Mouse (Mus musculus) heart, adult 2 months (tissue): ENCODE measurements around the gene Alg1. TPM values are rescaled to one million over a fixed set of nuclear protein-coding genes. Genes with fewer than 3 reads are reported as not detected.
A peak's percentile ranks its signal among the peaks of the same experiment; 100 is the strongest.
"Not testable (repeated sequence)": the region's sequence is repeated elsewhere in the genome, so short reads cannot be mapped to it uniquely, and the experiment has no call there.

Experiments used
- DNase-seq, 2 experiments: peaks; one replicate each; pipeline ENCODE4 v3.0.0; 2021
- H3K27ac ChIP-seq: fragments of 200-600 bp; 2 replicates; pipeline ENCODE4 v1.8.1; 2022
- H3K27me3 ChIP-seq: fragments of 200-500 bp; 2 replicates; pipeline ENCODE4 v1.6.1; 2012; ENCODE audit warnings: mild to moderate bottlenecking, low read length, inconsistent platforms, mixed read lengths; ENCODE audit not compliant: control insufficient read depth, insufficient read depth
- H3K36me3 ChIP-seq: fragments of 200-500 bp; 2 replicates; pipeline ENCODE4 v1.6.1; 2012; ENCODE audit warnings: low read length, inconsistent platforms; ENCODE audit not compliant: control insufficient read depth, insufficient read depth
- H3K4me1 ChIP-seq: fragments of 200-500 bp; 2 replicates; pipeline ENCODE4 v1.6.1; 2011; ENCODE audit warnings: low read length; ENCODE audit not compliant: control insufficient read depth, insufficient read depth
- H3K4me3 ChIP-seq: fragments of 200-600 bp; 2 replicates; pipeline ENCODE4 v1.8.1; 2022
- H3K79me2 ChIP-seq: fragments of 200-500 bp; replicated peaks from 2 replicates; pipeline ENCODE4 v1.6.1; 2012; ENCODE audit warnings: mild to moderate bottlenecking, inconsistent platforms, low read length, moderate library complexity, mixed read lengths; ENCODE audit not compliant: control insufficient read depth, insufficient read depth
- H3K9ac ChIP-seq: fragments of 200-500 bp; 2 replicates; pipeline ENCODE4 v1.6.1; 2012; ENCODE audit warnings: low read depth, mild to moderate bottlenecking, control low read depth, inconsistent platforms, low read length, mixed read lengths
- CTCF ChIP-seq: fragments of 200-600 bp; IDR thresholded peaks from 2 replicates; pipeline ENCODE4 v1.8.1; 2022; ENCODE audit warnings: antibody characterized with exemption, mild to moderate bottlenecking, moderate library complexity
- EP300 ChIP-seq: fragments of 200-500 bp; IDR thresholded peaks from 2 replicates; pipeline ENCODE4 v1.6.1; 2011; ENCODE audit warnings: low read depth, low read length, control low read depth; ENCODE audit not compliant: insufficient read depth
- POLR2A ChIP-seq: fragments of 200-500 bp; IDR thresholded peaks from 2 replicates; pipeline ENCODE4 v1.6.1; 2011; ENCODE audit warnings: mild to moderate bottlenecking, low read depth, low read length, control low read depth; ENCODE audit not compliant: insufficient read depth
- WGBS: fragments of 180-500 bp; shearing (Covaris S2); methylation state at CpG from one replicate; pipeline ENCODE4 v1.1.7; 2018; 5-methylcytosine and 5-hydroxymethylcytosine counted together
- intact Hi-C: fragments of 180-260 bp; cut with DNase I; formaldehyde crosslinking; loops from one replicate; pipeline ENCODE4 v1.15.1; 2025
- polyA plus RNA-seq: library from polyadenylated mRNA; depleted of rRNA; stranded (reverse); fragments of >200 nt; gene quantifications from 2 replicates; pipeline ENCODE4 v1.2.3, GENCODE M21; 2012
- total RNA-seq, 2 experiments: library from RNA; stranded (reverse); gene quantifications; 2 replicates each; pipeline ENCODE4 v1.2.3; 2021

The Alg1 gene
- total and polyA plus RNA-seq, 3 experiments: 12.0 to 34.0 (median 12.5) TPM

GRCm38 (mm10) chr16:5222140-5222539, 11.3 kb upstream of the Alg1 start, which contains the start of gene AU021092:
Gene AU021092, minus strand, starts transcription at chr16:5222299.
- H3K36me3 ChIP-seq: no peaks in the 10 kb centered on the region
- H3K9ac ChIP-seq: no peak within 1 kb of the TSS; the same call in 1 of the 2 replicates
- H3K79me2 ChIP-seq: no peaks in the 10 kb centered on the region
- H3K4me1 ChIP-seq: no peaks in the 10 kb centered on the region; the same call in 1 of the 2 replicates
- intact Hi-C loops: no loop called here
- TF ChIP-seq CTCF (no peak), POLR2A (peak; percentile 50)
- H3K27ac ChIP-seq: peak within 1 kb of the TSS; percentile 78
- DNase-seq: peak; percentile 43 to 45
- WGBS: 49% methylated on average over 6 of the region's 6 CpGs
- H3K4me3 ChIP-seq: peak within 1 kb of the TSS; percentile 48
- H3K27me3 ChIP-seq: no peaks in the 10 kb centered on the region

GRCm38 (mm10) chr16:5226534-5226933, 6.9 kb upstream of the Alg1 start:
- H3K27me3 ChIP-seq, DNase-seq, intact Hi-C loops, H3K4me3 ChIP-seq, H3K79me2 ChIP-seq, H3K9ac ChIP-seq, H3K27ac ChIP-seq, H3K4me1 ChIP-seq, H3K36me3 ChIP-seq: not testable (repeated sequence)
- WGBS: 2% methylated on average over 1 of the region's 1 CpGs

- intact Hi-C loops, H3K4me3 ChIP-seq, H3K27ac ChIP-seq, H3K9ac ChIP-seq, H3K27me3 ChIP-seq, DNase-seq, H3K36me3 ChIP-seq, H3K4me1 ChIP-seq, H3K79me2 ChIP-seq: not testable (repeated sequence)
- WGBS: 63% methylated on average over 19 of the region's 19 CpGs
Measured at GRCm38 (mm10) chr16:5227501-5227900, 5.9 kb upstream of the Alg1 start.

- H3K36me3 ChIP-seq, intact Hi-C loops, H3K27ac ChIP-seq, H3K4me3 ChIP-seq, DNase-seq, H3K9ac ChIP-seq, H3K79me2 ChIP-seq, H3K4me1 ChIP-seq, H3K27me3 ChIP-seq: not testable (repeated sequence)
- WGBS: 72% methylated on average over 3 of the region's 3 CpGs
Measured at GRCm38 (mm10) chr16:5228103-5228502, 5.3 kb upstream of the Alg1 start.

GRCm38 (mm10) chr16:5232982-5233381, 439 bp upstream of the Alg1 start:
- Histone ChIP-seq H3K27ac (peak overlapping the region; percentile 72), H3K9ac (no peak overlapping the region), H3K79me2 (no peaks in the 10 kb centered on the region), H3K4me1 (peaks cover 2% of the 10 kb centered on the region), H3K4me3 (peak overlapping the region; percentile 25), H3K27me3 (no peaks in the 10 kb centered on the region), H3K36me3 (no peaks in the 10 kb centered on the region)
- no peak for DNase-seq
- TF ChIP-seq POLR2A (no peak), EP300 (no peak), CTCF (no peak)
- 76% methylated on average over 4 of the region's 4 CpGs for WGBS
- intact Hi-C loops: no loop called here

GRCm38 (mm10) chr16:5242355-5242754, 8.9 kb downstream of the Alg1 start:
- Histone ChIP-seq H3K4me1 (no peaks in the 10 kb centered on the region), H3K27ac (no peak overlapping the region), H3K27me3 (no peaks in the 10 kb centered on the region), H3K36me3 (no peaks in the 10 kb centered on the region), H3K9ac (no peak overlapping the region), H3K4me3 (no peak overlapping the region), H3K79me2 (no peaks in the 10 kb centered on the region)
- 93% methylated on average over 4 of the region's 4 CpGs for WGBS
- DNase-seq: no peak
- TF ChIP-seq POLR2A: no peak
- TF ChIP-seq EP300: no peak
- no peak for TF ChIP-seq CTCF
- intact Hi-C loops: no loop called here

GRCm38 (mm10) chr16:5242882-5243281, 9.5 kb downstream of the Alg1 start:
- Histone ChIP-seq H3K27me3 (no peaks in the 10 kb centered on the region), H3K79me2 (no peaks in the 10 kb centered on the region), H3K9ac (no peak overlapping the region), H3K4me1 (no peaks in the 10 kb centered on the region), H3K36me3 (no peaks in the 10 kb centered on the region), H3K4me3 (no peak overlapping the region), H3K27ac (no peak overlapping the region)
- no peak for DNase-seq
- 89% methylated on average over 6 of the region's 6 CpGs for WGBS
- TF ChIP-seq CTCF: no peak
- TF ChIP-seq EP300: no peak
- TF ChIP-seq POLR2A: no peak
- intact Hi-C loops: no loop called here
